Mouse (Mus musculus): ENCODE results near the gene Tax1bp3.

DNA sequence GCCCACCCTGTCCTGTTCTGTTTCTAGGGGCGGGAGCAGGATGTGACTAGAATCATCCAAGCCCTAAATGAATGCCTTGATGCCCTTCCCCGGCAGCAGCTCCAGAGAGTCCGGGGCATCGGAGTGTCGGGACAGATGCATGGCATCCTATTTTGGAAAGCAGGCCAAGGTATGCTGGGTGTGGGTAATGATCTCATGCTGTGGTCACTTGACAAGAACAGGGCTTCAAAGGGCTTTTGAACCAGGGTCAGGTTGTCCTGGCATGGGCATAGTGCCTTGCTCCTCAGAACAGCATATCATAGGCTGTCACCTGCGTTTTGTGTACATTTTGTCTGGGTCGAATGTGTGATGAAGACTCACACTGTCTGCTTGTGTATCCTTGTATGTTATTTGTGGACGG lies 27.0 kb downstream of the Tax1bp3 start:
- TF ChIP-seq CTCF (IDR thresholded peaks at IDR 0.05; ENCODE audit: insufficient read depth, low read length) (no peak), POLR2A (IDR thresholded peaks at IDR 0.05; ENCODE audit: borderline replicate concordance, extremely low read depth, low read depth, low read length) (no peak)
